12 mouse cellular contexts compared by ENCODE assay signal in the genomic region with DNA sequence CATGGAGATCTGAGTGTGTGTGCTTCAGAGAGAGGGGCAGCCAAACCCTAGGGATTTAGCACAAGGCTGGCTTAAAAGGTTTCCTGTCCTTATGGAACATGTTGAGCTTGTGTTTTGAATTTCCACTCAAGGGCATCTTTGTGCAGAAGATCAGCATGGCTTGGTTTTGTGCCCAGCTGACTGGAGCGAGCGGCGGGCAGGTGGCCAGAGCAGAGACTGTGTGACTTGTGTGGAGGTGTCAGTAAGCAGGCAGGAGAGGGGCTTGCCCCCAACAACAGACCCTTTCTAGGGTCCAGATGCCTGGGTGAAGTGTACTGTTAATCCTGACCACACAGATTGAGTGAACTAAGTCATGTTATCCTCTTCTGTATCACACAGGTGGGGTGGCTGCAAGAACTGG.
DNase-seq lines count a peak whose midpoint lies in the region; ATAC-seq and TF ChIP-seq lines count a peak whose summit lies in the region.
"Had no signal": no experiment of that assay in that cellular context is flagged by ENCODE, and none has a peak within 500 bp of the region (broad histone marks: within the 10 kb centered on the region; RNA-seq: fewer than 3 reads in every experiment).

No protein-coding gene starts in this region.

- H3K9ac ChIP-seq in stomach, postnatal 0 days (ENCODE audit: low read length) = no peak overlapping the region
- H3K9ac ChIP-seq: liver, embryonic 15.5 days; stomach, embryonic 15.5 days had no signal

- H3K4me3 ChIP-seq in layer of hippocampus, adult 2 months = no peak overlapping the region
- no peak overlapping the region for H3K4me3 ChIP-seq in stomach, postnatal 0 days (ENCODE audit: low read depth, low read length)
- H3K4me3 ChIP-seq: liver, embryonic 15.5 days; stomach, embryonic 15.5 days had no signal

- no peaks in the 10 kb centered on the region for H3K27me3 ChIP-seq in stomach, postnatal 0 days (ENCODE audit: control insufficient read depth, insufficient read depth, low read length)
- H3K27me3 ChIP-seq: liver, embryonic 15.5 days; stomach, embryonic 15.5 days had no signal

- no peaks in the 10 kb centered on the region for H3K36me3 ChIP-seq in stomach, postnatal 0 days (ENCODE audit: control insufficient read depth, insufficient read depth, low read length)
- H3K36me3 ChIP-seq: liver, embryonic 15.5 days; stomach, embryonic 15.5 days had no signal

- no peaks in the 10 kb centered on the region for H3K9me3 ChIP-seq in stomach, postnatal 0 days (ENCODE audit: control insufficient read depth, low read length)
- H3K9me3 ChIP-seq: liver, embryonic 15.5 days; stomach, embryonic 15.5 days had no signal

- WGBS in stomach, postnatal 0 days = 65% methylated on average over 3 of the region's 3 CpGs

- TF ChIP-seq CTCF in layer of hippocampus, adult 2 months (conservative IDR thresholded peaks at IDR 0.05) = no peak
- TF ChIP-seq CTCF in stomach, postnatal 0 days (IDR thresholded peaks at IDR 0.05; ENCODE audit: low read depth) = no peak

- no peak for ATAC-seq in stomach, postnatal 0 days (ENCODE audit: low FRiP score, low TSS enrichment)

- TF ChIP-seq EP300 in stomach, postnatal 0 days (optimal IDR thresholded peaks at IDR 0.05) = no peak

- peak; percentile 42 to 69 for DNase-seq in adrenal gland, adult (ENCODE audit: inconsistent age in 2 of 2, low spot score in 1 of 2)
- no peak for DNase-seq in adrenal gland, adult 8-10 months
- DNase-seq in layer of hippocampus, postnatal 10 days (ENCODE audit: low spot score in 2 of 2) = peak; percentile 30 to 61
- no peak for DNase-seq in layer of hippocampus, adult 2 months (ENCODE audit: low spot score in 2 of 2)
- DNase-seq in testis, postnatal 10 days (ENCODE audit: low spot score) = peak; percentile 49
- DNase-seq in testis, postnatal 14 days (ENCODE audit: low spot score) = no peak
- DNase-seq in stomach, postnatal 0 days (ENCODE audit: low spot score) = no peak
- no peak for DNase-seq in urinary bladder, postnatal 36 days (ENCODE audit: low spot score in 2 of 2)
- DNase-seq: kidney, adult 8-10 months; layer of hippocampus, postnatal 36 days had no signal

- no peak overlapping the region for H3K27ac ChIP-seq in layer of hippocampus, adult 2 months
- no peak overlapping the region for H3K27ac ChIP-seq in stomach, postnatal 0 days (replicated peaks)
- H3K27ac ChIP-seq: liver, embryonic 15.5 days; stomach, embryonic 15.5 days had no signal

- H3K4me1 ChIP-seq in stomach, postnatal 0 days (replicated peaks; ENCODE audit: control insufficient read depth, insufficient read depth) = no peaks in the 10 kb centered on the region
- H3K4me1 ChIP-seq: liver, embryonic 15.5 days; stomach, embryonic 15.5 days had no signal

- H3K4me2 ChIP-seq in stomach, postnatal 0 days (replicated peaks; ENCODE audit: low read depth) = no peak overlapping the region
- H3K4me2 ChIP-seq: liver, embryonic 15.5 days; stomach, embryonic 15.5 days had no signal

Comparison
In these comparisons a context has a peak if more than half of its experiments do, and no peak if none do; other contexts are left out.
1. DNase-seq: peak in adrenal gland, adult (2 of 2), layer of hippocampus, postnatal 10 days (2 of 2) and testis, postnatal 10 days (single experiment); none in adrenal gland, adult 8-10 months (single experiment), layer of hippocampus, adult 2 months (0 of 2), testis, postnatal 14 days (single experiment), stomach, postnatal 0 days (single experiment) and urinary bladder, postnatal 36 days (0 of 2).